In the genomic region with DNA sequence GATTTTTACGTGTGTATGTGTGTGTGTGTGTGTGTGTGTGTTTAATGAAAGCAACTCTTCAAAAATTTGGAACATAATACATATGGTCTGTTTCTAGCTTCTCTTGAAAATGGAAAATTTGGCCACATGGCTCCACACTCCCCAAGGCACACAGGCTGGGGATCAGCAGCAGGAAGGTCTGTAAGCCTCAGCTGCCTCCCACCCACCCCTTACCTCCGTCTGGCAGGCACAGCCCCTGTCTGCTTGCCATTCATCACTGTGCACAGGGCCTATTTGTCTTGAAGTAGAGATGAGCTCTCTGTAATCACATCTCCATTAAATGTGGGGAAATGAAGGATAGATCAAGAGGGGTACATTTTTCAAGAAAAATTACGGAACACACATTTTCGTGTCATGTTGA, we compare ENCODE assay signal across 30 mouse cellular contexts.
A peak's percentile ranks its signal among the peaks of the same experiment; 100 is the strongest.
DNase-seq lines count a peak whose midpoint lies in the region; ATAC-seq lines count a peak whose summit lies in the region.
"Had no signal": no experiment of that assay in that cellular context is flagged by ENCODE, and none has a peak within 500 bp of the region (broad histone marks: within the 10 kb centered on the region; RNA-seq: fewer than 3 reads in every experiment).

No protein-coding gene starts in this region.

- no peaks in the 10 kb centered on the region for H3K27me3 ChIP-seq in hindbrain, embryonic 11.5 days (ENCODE audit: control insufficient read depth, insufficient read depth, low read length)
- no peaks in the 10 kb centered on the region for H3K27me3 ChIP-seq in hindbrain, embryonic 16.5 days (replicated peaks; ENCODE audit: control insufficient read depth, insufficient read depth, low read length)
- no peaks in the 10 kb centered on the region for H3K27me3 ChIP-seq in neural tube, embryonic 12.5 days (replicated peaks)
- no peaks in the 10 kb centered on the region for H3K27me3 ChIP-seq in hindbrain, embryonic 14.5 days (ENCODE audit: control insufficient read depth, insufficient read depth, low read length)
- H3K27me3 ChIP-seq in neural tube, embryonic 15.5 days (replicated peaks): no peaks in the 10 kb centered on the region
- H3K27me3 ChIP-seq: liver, embryonic 13.5 days; megakaryocyte, embryonic 14.5 days; midbrain, embryonic 15.5 days had no signal

- H3K27ac ChIP-seq in hindbrain, embryonic 11.5 days (ENCODE audit: low read depth, low read length): peak overlapping the region; percentile 43
- H3K27ac ChIP-seq in hindbrain, embryonic 16.5 days (ENCODE audit: low read depth, low read length): no peak overlapping the region
- H3K27ac ChIP-seq in neural tube, embryonic 12.5 days: no peak overlapping the region
- 0 out of 2 replicates have a peak overlapping the region, but pooled peaks have one; percentile 32 for H3K27ac ChIP-seq in hindbrain, embryonic 14.5 days
- H3K27ac ChIP-seq in neural tube, embryonic 15.5 days (replicated peaks): no peak overlapping the region
- H3K27ac ChIP-seq: embryonic facial prominence, embryonic 10.5 days; embryonic facial prominence, embryonic 15.5 days; gastrocnemius, adult 2 months; heart, embryonic 13.5 days; limb, embryonic 10.5 days; limb, embryonic 15.5 days; liver, embryonic 13.5 days had no signal

- no peak overlapping the region for H3K4me2 ChIP-seq in hindbrain, embryonic 11.5 days (replicated peaks; ENCODE audit: low read depth, low read length)
- H3K4me2 ChIP-seq in hindbrain, embryonic 16.5 days (ENCODE audit: low read length): no peak overlapping the region
- no peak overlapping the region for H3K4me2 ChIP-seq in neural tube, embryonic 12.5 days (replicated peaks)
- H3K4me2 ChIP-seq in hindbrain, embryonic 14.5 days (replicated peaks): no peak overlapping the region
- H3K4me2 ChIP-seq in neural tube, embryonic 15.5 days: no peak overlapping the region
- H3K4me2 ChIP-seq: embryonic facial prominence, embryonic 15.5 days; heart, embryonic 13.5 days; limb, embryonic 15.5 days; liver, embryonic 13.5 days; midbrain, embryonic 15.5 days had no signal

- no peaks in the 10 kb centered on the region for H3K9me3 ChIP-seq in hindbrain, embryonic 11.5 days (ENCODE audit: control insufficient read depth, low read length)
- H3K9me3 ChIP-seq in hindbrain, embryonic 16.5 days (ENCODE audit: control insufficient read depth, low read length): no peaks in the 10 kb centered on the region
- H3K9me3 ChIP-seq in neural tube, embryonic 12.5 days: no peaks in the 10 kb centered on the region
- H3K9me3 ChIP-seq in hindbrain, embryonic 14.5 days (ENCODE audit: control insufficient read depth, low read length): no peaks in the 10 kb centered on the region
- H3K9me3 ChIP-seq in neural tube, embryonic 15.5 days (replicated peaks): no peaks in the 10 kb centered on the region
- H3K9me3 ChIP-seq: embryonic facial prominence, embryonic 10.5 days; embryonic facial prominence, embryonic 15.5 days; heart, embryonic 13.5 days; limb, embryonic 10.5 days; limb, embryonic 15.5 days; liver, embryonic 13.5 days; megakaryocyte, embryonic 14.5 days; midbrain, embryonic 15.5 days had no signal

- DNase-seq in hindbrain, embryonic 11.5 days (ENCODE audit: low spot score): no peak
- DNase-seq in neural tube, embryonic 10.5 days (ENCODE audit: extremely low spot score, low spot score): no peak
- DNase-seq in hindbrain, embryonic 14.5 days (ENCODE audit: low spot score): no peak
- no peak for DNase-seq in ovary, postnatal 36 days (ENCODE audit: low spot score)
- DNase-seq: adrenal gland, postnatal 25 days; B cell, adult 2 months; cerebellum, adult 18-20 months; cerebellum, postnatal 10 days; gastrocnemius, adult 2 months; heart, postnatal 10 days; kidney, adult 9 months; kidney, postnatal 10 days; layer of hippocampus, postnatal 36 days; liver, embryonic 13.5 days; lung, adult 18-20 months; lung, postnatal 4 days; right cerebral cortex, adult 18-20 months; thymus, postnatal 4 days had no signal

- no peak overlapping the region for H3K9ac ChIP-seq in hindbrain, embryonic 11.5 days (ENCODE audit: low read depth, low read length)
- no peak overlapping the region for H3K9ac ChIP-seq in hindbrain, embryonic 16.5 days (ENCODE audit: low read depth, low read length)
- H3K9ac ChIP-seq in neural tube, embryonic 12.5 days: no peak overlapping the region
- H3K9ac ChIP-seq in hindbrain, embryonic 14.5 days: no peak overlapping the region
- no peak overlapping the region for H3K9ac ChIP-seq in neural tube, embryonic 15.5 days (replicated peaks)
- H3K9ac ChIP-seq: embryonic facial prominence, embryonic 15.5 days; heart, embryonic 13.5 days; limb, embryonic 15.5 days; liver, embryonic 13.5 days; midbrain, embryonic 15.5 days had no signal

- ATAC-seq in hindbrain, embryonic 11.5 days (ENCODE audit: low FRiP score): peak; percentile 63
- no peak for ATAC-seq in hindbrain, embryonic 16.5 days
- peak; percentile 51; the same call in 1 of the 2 replicates for ATAC-seq in neural tube, embryonic 12.5 days (ENCODE audit: low FRiP score, low read depth)
- ATAC-seq in hindbrain, embryonic 14.5 days (ENCODE audit: low FRiP score): 0 out of 2 replicates have a peak, but pooled peaks have one; percentile 49
- ATAC-seq in neural tube, embryonic 15.5 days (ENCODE audit: low FRiP score): 0 out of 2 replicates have a peak, but pooled peaks have one; percentile 28
- ATAC-seq: intestine, postnatal 0 days; lung, postnatal 0 days; midbrain, embryonic 15.5 days had no signal

- no peaks in the 10 kb centered on the region for H3K4me1 ChIP-seq in hindbrain, embryonic 11.5 days (replicated peaks; ENCODE audit: control insufficient read depth, insufficient read depth, low read length)
- peaks cover 16% of the 10 kb centered on the region for H3K4me1 ChIP-seq in hindbrain, embryonic 16.5 days (ENCODE audit: control insufficient read depth, insufficient read depth, low read depth, low read length)
- peaks cover 31% of the 10 kb centered on the region for H3K4me1 ChIP-seq in neural tube, embryonic 12.5 days
- H3K4me1 ChIP-seq in hindbrain, embryonic 14.5 days (replicated peaks; ENCODE audit: control insufficient read depth, insufficient read depth, low read length): peaks cover 39% of the 10 kb centered on the region
- peaks cover 36% of the 10 kb centered on the region for H3K4me1 ChIP-seq in neural tube, embryonic 15.5 days
- H3K4me1 ChIP-seq: heart, embryonic 13.5 days; liver, embryonic 13.5 days; megakaryocyte, embryonic 14.5 days had no signal

- WGBS in hindbrain, embryonic 11.5 days: 68% methylated on average over 4 of the region's 4 CpGs
- WGBS in hindbrain, embryonic 16.5 days: 53% methylated on average over 4 of the region's 4 CpGs
- 63% methylated on average over 4 of the region's 4 CpGs for WGBS in neural tube, embryonic 12.5 days
- WGBS in hindbrain, embryonic 14.5 days: 63% methylated on average over 4 of the region's 4 CpGs
- WGBS in neural tube, embryonic 15.5 days: 52% methylated on average over 4 of the region's 4 CpGs

- H3K4me3 ChIP-seq in hindbrain, embryonic 11.5 days (ENCODE audit: low read depth, low read length): no peak overlapping the region
- H3K4me3 ChIP-seq in hindbrain, embryonic 16.5 days (ENCODE audit: low read length): no peak overlapping the region
- H3K4me3 ChIP-seq in neural tube, embryonic 12.5 days: no peak overlapping the region
- no peak overlapping the region for H3K4me3 ChIP-seq in hindbrain, embryonic 14.5 days (replicated peaks; ENCODE audit: low read length)
- no peak overlapping the region for H3K4me3 ChIP-seq in neural tube, embryonic 15.5 days (replicated peaks)
- H3K4me3 ChIP-seq: embryonic facial prominence, embryonic 10.5 days; embryonic facial prominence, embryonic 15.5 days; gastrocnemius, adult 2 months; heart, embryonic 13.5 days; limb, embryonic 10.5 days; limb, embryonic 15.5 days; liver, embryonic 13.5 days; megakaryocyte, embryonic 14.5 days; midbrain, embryonic 15.5 days had no signal

- H3K36me3 ChIP-seq in hindbrain, embryonic 11.5 days (ENCODE audit: control insufficient read depth, insufficient read depth, low read length): no peaks in the 10 kb centered on the region
- H3K36me3 ChIP-seq in hindbrain, embryonic 16.5 days (ENCODE audit: control insufficient read depth, insufficient read depth, low read length): no peaks in the 10 kb centered on the region
- no peaks in the 10 kb centered on the region for H3K36me3 ChIP-seq in neural tube, embryonic 12.5 days
- no peaks in the 10 kb centered on the region for H3K36me3 ChIP-seq in hindbrain, embryonic 14.5 days (replicated peaks; ENCODE audit: control insufficient read depth, insufficient read depth)
- H3K36me3 ChIP-seq in neural tube, embryonic 15.5 days: no peaks in the 10 kb centered on the region
- H3K36me3 ChIP-seq: embryonic facial prominence, embryonic 10.5 days; embryonic facial prominence, embryonic 15.5 days; heart, embryonic 13.5 days; limb, embryonic 10.5 days; limb, embryonic 15.5 days; liver, embryonic 13.5 days; midbrain, embryonic 15.5 days had no signal

Comparison
In these comparisons a context has a peak if more than half of its experiments do, and no peak if none do; other contexts are left out.
1. H3K27ac ChIP-seq: peak in hindbrain, embryonic 11.5 days (single experiment) and hindbrain, embryonic 14.5 days (single experiment); none in hindbrain, embryonic 16.5 days (single experiment), neural tube, embryonic 12.5 days (single experiment) and neural tube, embryonic 15.5 days (single experiment).